Mouse (Mus musculus) C2C12 (cell line): ENCODE data around the gene Zfp365.

Source experiments
- CEBPB ChIP-seq: IDR thresholded peaks from one replicate; pipeline ENCODE4 v1.6.1; 2011; ENCODE audit warnings: low read depth, mild to moderate bottlenecking, control low read depth, moderate library complexity
- CTCF ChIP-seq: IDR thresholded peaks from one replicate; pipeline ENCODE4 v1.5.1; 2011; ENCODE audit not compliant: control insufficient read depth, insufficient read depth, insufficient read length
- FOSL1 ChIP-seq: IDR thresholded peaks from one replicate; pipeline ENCODE4 v1.8.0; 2011; ENCODE audit warnings: mild to moderate bottlenecking, low read length; ENCODE audit not compliant: poor library complexity, insufficient read depth, severe bottlenecking
- MYOG ChIP-seq: IDR thresholded peaks from one replicate; pipeline ENCODE4 v1.6.1; 2011; ENCODE audit not compliant: control insufficient read depth, insufficient read length; ENCODE audit errors: extremely low read depth
- USF1 ChIP-seq: IDR thresholded peaks from one replicate; pipeline ENCODE4 v1.6.1; 2011; ENCODE audit warnings: low read depth, mild to moderate bottlenecking, control low read depth, moderate library complexity

- TF ChIP-seq CTCF (no peak), MYOG (no peak), CEBPB (no peak), USF1 (no peak), FOSL1 (no peak)
Observed at GRCm38 (mm10) chr10:67851079-67851478, 61.4 kb downstream of the Zfp365 start.
